Mouse (Mus musculus): ENCODE measurements around the gene Col6a4. TPM values are rescaled to one million over a fixed set of nuclear protein-coding genes. Genes with fewer than 3 reads are reported as not detected.

Col6a4 gene
- under 1 TPM; 0.07 to 0.08 TPM for total RNA-seq (2021)
- long read RNA-seq, experiment 1: 0 reads
- long read RNA-seq, experiment 2: 0 reads

GRCm38 (mm10) chr9:106096683-106097082 is at the start of gene Col6a4:
Gene Col6a4, minus strand, starts transcription at chr9:106096783.
- no peak for DNase-seq
- intact Hi-C loops (cut with DNase I; ENCODE audit: low total_unique reads): no loop called here

GRCm38 (mm10) chr9:106145582-106145981 is 49.0 kb upstream of the Col6a4 start:
- intact Hi-C loops (cut with DNase I; ENCODE audit: low total_unique reads): no loop called here

GRCm38 (mm10) chr9:106144176-106144575 is 47.6 kb upstream of the Col6a4 start:
- intact Hi-C loops (cut with DNase I; ENCODE audit: low total_unique reads): no loop called here

More at GRCm38 (mm10) chr9:106145582-106145981, 49.0 kb upstream of the Col6a4 start:
- DNase-seq: no peak

GRCm38 (mm10) chr9:106141955-106142354 is 45.4 kb upstream of the Col6a4 start:
- intact Hi-C loops (cut with DNase I; ENCODE audit: low total_unique reads): no loop called here
- DNase-seq: no peak

More at GRCm38 (mm10) chr9:106144176-106144575, 47.6 kb upstream of the Col6a4 start:
- no peak for DNase-seq

- DNase-seq: no peak
- intact Hi-C loops (cut with DNase I; ENCODE audit: low total_unique reads): no loop called here
Measured at GRCm38 (mm10) chr9:106139763-106140162, 43.2 kb upstream of the Col6a4 start.

GRCm38 (mm10) chr9:106137671-106138216 is 41.2 kb upstream of the Col6a4 start:
- no peak for DNase-seq
- intact Hi-C loops (cut with DNase I; ENCODE audit: low total_unique reads): no loop called here

GRCm38 (mm10) chr9:106130250-106130649 is 33.7 kb upstream of the Col6a4 start:
- no peak for DNase-seq
- intact Hi-C loops (cut with DNase I; ENCODE audit: low total_unique reads): no loop called here

GRCm38 (mm10) chr9:106129072-106129471 is 32.5 kb upstream of the Col6a4 start:
- intact Hi-C loops (cut with DNase I; ENCODE audit: low total_unique reads): no loop called here
- DNase-seq: no peak

- DNase-seq: no peak
- intact Hi-C loops (cut with DNase I; ENCODE audit: low total_unique reads): no loop called here
Measured at GRCm38 (mm10) chr9:106126786-106127251, 30.2 kb upstream of the Col6a4 start.

- no peak for DNase-seq
- intact Hi-C loops (cut with DNase I; ENCODE audit: low total_unique reads): no loop called here
Measured at GRCm38 (mm10) chr9:106123599-106123998, 27.0 kb upstream of the Col6a4 start.

GRCm38 (mm10) chr9:106119075-106119474 is 22.5 kb upstream of the Col6a4 start:
- intact Hi-C loops (cut with DNase I; ENCODE audit: low total_unique reads): no loop called here
- no peak for DNase-seq

GRCm38 (mm10) chr9:106115801-106116424 is 19.3 kb upstream of the Col6a4 start:
- intact Hi-C loops (cut with DNase I; ENCODE audit: low total_unique reads): no loop called here
- no peak for DNase-seq

- intact Hi-C loops (cut with DNase I; ENCODE audit: low total_unique reads): no loop called here
- peak; percentile 65 for DNase-seq
Measured at GRCm38 (mm10) chr9:106112770-106113423, 16.3 kb upstream of the Col6a4 start.

- intact Hi-C loops (cut with DNase I; ENCODE audit: low total_unique reads): no loop called here
Measured at GRCm38 (mm10) chr9:106106241-106106640, 9.7 kb upstream of the Col6a4 start.

GRCm38 (mm10) chr9:106104401-106104800 is 7.8 kb upstream of the Col6a4 start:
- no peak for DNase-seq
- intact Hi-C loops (cut with DNase I; ENCODE audit: low total_unique reads): no loop called here

More at GRCm38 (mm10) chr9:106106241-106106640, 9.7 kb upstream of the Col6a4 start:
- no peak for DNase-seq

GRCm38 (mm10) chr9:106101166-106101565 is 4.6 kb upstream of the Col6a4 start:
- DNase-seq: no peak
- intact Hi-C loops (cut with DNase I; ENCODE audit: low total_unique reads): no loop called here

- no peak for DNase-seq
- intact Hi-C loops (cut with DNase I; ENCODE audit: low total_unique reads): no loop called here
Measured at GRCm38 (mm10) chr9:106100262-106100661, 3.7 kb upstream of the Col6a4 start.

- no peak for DNase-seq
- intact Hi-C loops (cut with DNase I; ENCODE audit: low total_unique reads): no loop called here
Measured at GRCm38 (mm10) chr9:106099379-106100021, 2.9 kb upstream of the Col6a4 start.

GRCm38 (mm10) chr9:106081528-106081927 is 15.1 kb downstream of the Col6a4 start:
- intact Hi-C loops (cut with DNase I; ENCODE audit: low total_unique reads): no loop called here
- no peak for DNase-seq

All from gastrocnemius, postnatal 14 days (tissue).